Mouse (Mus musculus) thymus, adult 2 months (tissue): ENCODE data around the gene Bnipl. TPM values are rescaled to one million over a fixed set of nuclear protein-coding genes. Genes with fewer than 3 reads are reported as not detected.

Experiments
- DNase-seq: peaks from one replicate; pipeline ENCODE4 v3.0.0; 2021
- H3K27ac ChIP-seq: fragments of 200-500 bp; 2 replicates; pipeline ENCODE4 v1.5.1; 2012; ENCODE audit warnings: low read length, control low read depth; ENCODE audit not compliant: control insufficient read depth, insufficient read depth
- H3K27me3 ChIP-seq: fragments of 200-500 bp; 2 replicates; pipeline ENCODE4 v1.6.1; 2012; ENCODE audit warnings: mild to moderate bottlenecking, low read length, moderate library complexity, mixed read lengths; ENCODE audit not compliant: control insufficient read depth, insufficient read depth
- H3K36me3 ChIP-seq: fragments of 200-500 bp; 2 replicates; pipeline ENCODE4 v1.6.1; 2012; ENCODE audit warnings: mild to moderate bottlenecking, low read length, moderate library complexity; ENCODE audit not compliant: control insufficient read depth, insufficient read depth
- H3K4me1 ChIP-seq: fragments of 200-500 bp; replicated peaks from 2 replicates; pipeline ENCODE4 v1.6.1; 2012; ENCODE audit warnings: low read length; ENCODE audit not compliant: control insufficient read depth, insufficient read depth
- H3K4me3 ChIP-seq: fragments of 200-500 bp; 2 replicates; pipeline ENCODE4 v1.5.1; 2012; ENCODE audit warnings: mild to moderate bottlenecking, low read length, control low read depth, moderate library complexity; ENCODE audit not compliant: control insufficient read depth, insufficient read depth
- CTCF ChIP-seq: fragments of 200-500 bp; IDR thresholded peaks from 2 replicates; pipeline ENCODE4 v1.5.1; 2012; ENCODE audit warnings: mild to moderate bottlenecking, control low read depth, low read length, moderate library complexity, borderline replicate concordance; ENCODE audit not compliant: control insufficient read depth, poor library complexity, insufficient read depth; ENCODE audit errors: extremely low read depth
- POLR2A ChIP-seq: fragments of 200-500 bp; IDR thresholded peaks from 2 replicates; pipeline ENCODE4 v1.6.1; 2012; ENCODE audit warnings: mild to moderate bottlenecking, low read length, control low read depth, moderate library complexity; ENCODE audit not compliant: control insufficient read depth, poor library complexity, insufficient read depth; ENCODE audit errors: extremely low read depth
- WGBS: fragments of 180-500 bp; shearing (Covaris S2); methylation state at CpG from one replicate; pipeline ENCODE4 v1.1.7; 2018; 5-methylcytosine and 5-hydroxymethylcytosine counted together
- polyA plus RNA-seq: library from polyadenylated mRNA; depleted of rRNA; stranded (reverse); fragments of >200 nt; gene quantifications from 2 replicates; pipeline ENCODE4 v1.2.3, GENCODE M21; 2012

The Bnipl gene
- polyA plus RNA-seq, 1 experiment, result 1.6 TPM

GRCm38 (mm10) chr3:95292899-95293298, 41.9 kb upstream of the Bnipl start:
- Histone ChIP-seq H3K4me1 (peaks cover 17% of the 10 kb centered on the region), H3K27me3 (no peaks in the 10 kb centered on the region), H3K27ac (no peak overlapping the region), H3K36me3 (peaks cover 5% of the 10 kb centered on the region; the same call in 1 of the 2 replicates), H3K4me3 (no peak overlapping the region)
- WGBS, result 98% methylated on average over 2 of the region's 2 CpGs
- no peak for TF ChIP-seq CTCF
- TF ChIP-seq POLR2A, result no peak
- no peak for DNase-seq

- no peak for DNase-seq
Measured at GRCm38 (mm10) chr3:95291041-95291440, 40.0 kb upstream of the Bnipl start.

GRCm38 (mm10) chr3:95290156-95290555, 39.2 kb upstream of the Bnipl start:
- Histone ChIP-seq H3K4me3 (no peak overlapping the region), H3K27me3 (no peaks in the 10 kb centered on the region), H3K27ac (no peak overlapping the region), H3K36me3 (peaks cover 5% of the 10 kb centered on the region; the same call in 1 of the 2 replicates), H3K4me1 (peaks cover 21% of the 10 kb centered on the region)
- TF ChIP-seq CTCF (no peak), POLR2A (no peak)
- DNase-seq, result no peak
- 92% methylated on average over 6 of the region's 6 CpGs for WGBS

More at GRCm38 (mm10) chr3:95291041-95291440, 40.0 kb upstream of the Bnipl start:
- no peaks in the 10 kb centered on the region for H3K27me3 ChIP-seq
- no peak for TF ChIP-seq POLR2A
- TF ChIP-seq CTCF, result no peak
- 40% methylated on average over 4 of the region's 4 CpGs for WGBS
- H3K36me3 ChIP-seq, result peaks cover 5% of the 10 kb centered on the region; the same call in 1 of the 2 replicates
- H3K27ac ChIP-seq, result no peak overlapping the region
- peaks cover 21% of the 10 kb centered on the region for H3K4me1 ChIP-seq
- H3K4me3 ChIP-seq, result no peak overlapping the region

GRCm38 (mm10) chr3:95289419-95289818, 38.4 kb upstream of the Bnipl start:
- Histone ChIP-seq H3K4me3 (no peak overlapping the region), H3K36me3 (peaks cover 5% of the 10 kb centered on the region; the same call in 1 of the 2 replicates), H3K27me3 (no peaks in the 10 kb centered on the region), H3K4me1 (peaks cover 16% of the 10 kb centered on the region), H3K27ac (no peak overlapping the region)
- no peak for TF ChIP-seq CTCF
- over 99% methylated on average over 4 of the region's 4 CpGs for WGBS
- DNase-seq, result no peak

- no peak overlapping the region for H3K4me3 ChIP-seq
Measured at GRCm38 (mm10) chr3:95287541-95287940, 36.5 kb upstream of the Bnipl start.

GRCm38 (mm10) chr3:95286510-95286909, 35.5 kb upstream of the Bnipl start:
- H3K27ac ChIP-seq, result no peak overlapping the region
- no peaks in the 10 kb centered on the region for H3K27me3 ChIP-seq
- no peak for DNase-seq
- peaks cover 5% of the 10 kb centered on the region; the same call in 1 of the 2 replicates for H3K36me3 ChIP-seq
- peaks cover 15% of the 10 kb centered on the region for H3K4me1 ChIP-seq
- TF ChIP-seq POLR2A (no peak), CTCF (no peak)
- H3K4me3 ChIP-seq, result no peak overlapping the region
- WGBS, result 76% methylated on average over 7 of the region's 7 CpGs

More at GRCm38 (mm10) chr3:95287541-95287940, 36.5 kb upstream of the Bnipl start:
- H3K4me1 ChIP-seq, result peaks cover 15% of the 10 kb centered on the region
- 95% methylated on average over 3 of the region's 3 CpGs for WGBS
- no peak for DNase-seq
- no peak overlapping the region for H3K27ac ChIP-seq
- TF ChIP-seq CTCF (no peak), POLR2A (no peak)
- H3K36me3 ChIP-seq, result peaks cover 5% of the 10 kb centered on the region; the same call in 1 of the 2 replicates
- H3K27me3 ChIP-seq, result no peaks in the 10 kb centered on the region

- H3K4me1 ChIP-seq, result peaks cover 17% of the 10 kb centered on the region
- no peak overlapping the region for H3K27ac ChIP-seq
- TF ChIP-seq CTCF (no peak), POLR2A (no peak)
- H3K36me3 ChIP-seq, result peaks cover 5% of the 10 kb centered on the region; the same call in 1 of the 2 replicates
- no peak for DNase-seq
- 94% methylated on average over 5 of the region's 5 CpGs for WGBS
- H3K27me3 ChIP-seq, result no peaks in the 10 kb centered on the region
- no peak overlapping the region for H3K4me3 ChIP-seq
Measured at GRCm38 (mm10) chr3:95286011-95286410, 35.0 kb upstream of the Bnipl start.
